Mouse (Mus musculus): ENCODE data around the gene Tmem156.

The Tmem156 gene

DNA sequence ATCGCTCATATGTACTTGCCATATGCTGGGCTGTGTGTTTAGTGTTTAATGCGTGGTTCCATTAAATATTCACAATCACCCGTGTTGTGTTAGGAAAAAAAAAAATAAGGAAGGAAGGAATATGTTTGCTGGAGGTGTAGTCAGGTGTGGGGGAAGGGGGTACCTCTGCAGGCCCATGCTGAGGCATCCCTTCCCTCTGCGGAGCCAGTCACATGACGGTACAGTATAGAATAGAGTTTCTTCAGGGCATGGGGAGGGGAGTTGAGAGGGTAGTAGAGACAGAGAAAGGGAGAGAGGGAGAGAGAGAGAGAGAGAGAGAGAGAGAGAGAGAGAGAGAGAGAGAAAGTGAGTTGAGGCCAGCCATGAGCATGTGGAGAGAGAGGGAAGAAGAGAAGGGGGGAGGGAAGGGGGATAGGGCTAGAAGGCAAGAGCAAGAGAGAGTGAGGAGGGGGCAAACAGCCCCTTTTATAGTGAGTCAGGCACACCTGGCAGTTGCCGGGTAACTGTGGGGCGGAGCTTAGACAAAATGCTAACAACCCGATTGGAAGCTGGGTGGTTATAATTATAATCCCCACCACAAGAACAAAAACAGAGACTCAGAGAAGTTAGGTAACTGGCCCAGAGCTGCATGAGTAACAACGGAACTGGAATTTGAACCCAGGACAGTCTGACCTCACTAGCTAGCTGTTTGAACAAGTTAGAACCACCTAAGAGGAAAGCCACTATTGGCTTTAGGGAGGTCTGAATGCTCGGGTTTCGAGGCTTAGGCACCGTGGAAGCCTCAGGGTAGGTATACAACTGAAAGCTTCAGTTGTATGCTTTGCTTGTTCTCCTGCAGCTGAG, 45.3 kb downstream of the Tmem156 start:
- DNase-seq (ENCODE audit: low spot score) = no peak

- DNase-seq (ENCODE audit: low spot score) = no peak
These were observed 46.1 kb downstream of the Tmem156 start for GRCm38 (mm10) chr5:65045642-65046370.

DNA sequence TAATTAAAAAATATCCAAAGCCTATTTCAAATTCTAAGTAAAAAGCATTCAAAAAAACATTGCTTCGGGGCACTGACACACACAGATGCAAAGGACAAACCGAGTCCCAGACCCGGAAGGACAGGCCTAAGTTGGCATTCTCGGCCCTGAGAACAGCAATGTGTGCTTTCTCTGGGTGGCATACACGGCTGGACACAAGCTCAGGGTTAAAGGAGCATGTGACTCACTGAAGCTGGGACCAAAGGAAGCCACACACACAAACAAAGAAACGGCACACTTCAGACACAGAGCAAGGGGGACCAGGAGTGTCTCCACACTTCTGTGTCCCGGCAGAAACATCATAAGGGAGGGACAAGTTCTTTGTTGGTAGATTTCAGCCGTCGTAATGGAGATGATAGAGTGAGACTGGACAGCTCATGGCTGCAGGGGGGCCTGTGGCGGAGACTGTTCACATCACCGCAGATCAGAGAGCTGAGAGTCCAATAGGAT, 48.5 kb downstream of the Tmem156 start:
- no peak for DNase-seq (ENCODE audit: low spot score)

DNA sequence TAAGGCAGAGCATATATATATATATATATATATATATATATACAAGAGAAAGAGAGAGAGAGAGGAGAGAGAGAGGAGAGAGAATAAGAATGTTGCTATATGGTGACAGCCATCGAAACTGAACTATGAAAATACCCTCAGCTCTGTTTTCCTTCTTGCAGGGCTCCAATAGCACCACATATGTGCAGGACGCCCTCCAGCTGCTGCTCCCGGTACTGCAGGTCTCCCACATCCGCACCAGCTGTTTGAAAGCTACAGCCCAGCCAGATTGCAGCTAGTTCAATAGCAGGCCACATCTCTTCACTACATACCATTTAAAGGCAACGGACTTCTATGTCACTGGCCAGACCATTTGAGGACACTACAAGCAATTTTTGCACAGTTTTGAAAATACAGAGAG, 51.5 kb downstream of the Tmem156 start:
- no peak for DNase-seq (ENCODE audit: low spot score)

DNA sequence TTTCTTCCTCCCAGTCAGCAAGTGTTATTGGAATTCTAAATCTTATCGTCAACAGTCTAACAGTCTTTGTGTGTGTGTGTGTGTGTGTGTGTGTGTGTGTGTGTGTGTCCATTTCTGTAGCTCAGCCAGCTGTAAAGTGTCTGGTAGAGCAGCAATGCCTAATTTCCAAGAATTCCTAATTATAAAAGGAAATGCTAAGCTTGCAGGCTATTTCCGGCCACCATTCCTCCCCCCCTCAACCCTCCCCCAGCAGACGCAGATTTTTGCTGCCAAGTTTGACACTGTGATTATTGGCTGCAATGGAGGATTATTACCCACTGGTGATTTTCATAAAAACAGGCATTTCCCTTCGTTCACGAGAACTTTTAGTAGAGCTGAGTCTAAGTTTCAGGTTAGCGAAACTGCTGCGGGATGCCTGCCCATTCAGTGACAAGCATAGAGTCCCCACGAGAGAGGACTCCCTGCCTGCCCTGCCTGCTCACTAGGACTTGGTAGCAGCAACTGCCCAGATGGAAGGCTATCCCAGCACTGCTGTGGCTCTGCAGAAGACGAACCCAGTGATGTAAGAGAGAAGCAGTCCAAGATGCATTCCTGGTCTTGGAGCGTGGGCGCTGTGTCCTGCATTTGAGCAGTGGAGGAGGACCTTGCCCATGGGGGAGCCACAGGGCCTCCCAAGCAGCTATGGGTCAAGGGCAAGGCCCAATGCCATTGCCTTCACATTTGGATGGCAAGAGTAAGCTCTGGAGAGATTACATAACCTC, 52.9 kb downstream of the Tmem156 start:
- no peak for DNase-seq (ENCODE audit: low spot score)

- DNase-seq (ENCODE audit: low spot score) = no peak
These were observed 53.6 kb downstream of the Tmem156 start for GRCm38 (mm10) chr5:65038305-65038704.

- DNase-seq (ENCODE audit: low spot score) = no peak
These were observed 55.3 kb downstream of the Tmem156 start for GRCm38 (mm10) chr5:65036597-65036996.

DNA sequence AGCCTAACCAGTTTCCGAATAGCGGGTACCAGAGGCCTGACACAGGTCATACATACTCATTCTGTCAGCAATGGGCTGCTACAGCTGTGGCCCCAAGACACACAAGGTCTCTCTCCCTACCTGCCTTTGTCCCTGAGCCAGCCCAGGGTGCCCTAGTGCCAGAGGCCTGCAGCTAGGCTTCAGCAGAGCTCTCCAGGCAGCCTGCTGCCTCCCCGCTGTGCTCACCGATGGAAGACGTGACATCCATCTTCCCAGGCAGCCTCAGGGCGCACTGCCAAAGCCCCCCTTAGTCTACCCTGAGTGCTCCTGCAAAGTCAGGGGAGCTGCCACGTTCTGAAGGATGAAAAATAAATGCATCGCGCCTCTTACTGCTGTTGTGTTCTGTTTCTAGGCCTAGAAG, 63.9 kb downstream of the Tmem156 start:
- DNase-seq (ENCODE audit: low spot score) = no peak

DNA sequence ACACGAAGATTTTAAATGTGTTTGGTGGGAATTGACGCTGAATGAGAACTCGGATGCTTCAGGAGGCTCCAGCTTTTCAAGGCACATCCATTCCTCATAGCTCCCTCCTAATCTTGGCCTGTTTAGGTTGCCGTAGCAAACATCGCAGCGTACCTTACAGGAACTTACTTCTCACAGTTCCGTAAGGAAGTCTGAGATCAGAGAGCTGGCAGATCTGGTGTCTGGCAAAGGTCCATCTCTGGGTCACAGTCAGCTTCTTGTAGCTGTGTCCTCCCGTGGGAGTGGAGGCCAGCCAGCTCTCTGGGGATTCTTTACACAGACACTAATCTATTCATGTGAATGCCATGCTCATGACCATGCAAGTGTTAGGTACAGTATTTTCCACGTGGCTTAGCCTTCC, 65.2 kb downstream of the Tmem156 start:
- DNase-seq (ENCODE audit: low spot score) = no peak

GRCm38 (mm10) chr5:65025916-65026315, 66.0 kb downstream of the Tmem156 start:
- DNase-seq (ENCODE audit: low spot score) = no peak

DNA sequence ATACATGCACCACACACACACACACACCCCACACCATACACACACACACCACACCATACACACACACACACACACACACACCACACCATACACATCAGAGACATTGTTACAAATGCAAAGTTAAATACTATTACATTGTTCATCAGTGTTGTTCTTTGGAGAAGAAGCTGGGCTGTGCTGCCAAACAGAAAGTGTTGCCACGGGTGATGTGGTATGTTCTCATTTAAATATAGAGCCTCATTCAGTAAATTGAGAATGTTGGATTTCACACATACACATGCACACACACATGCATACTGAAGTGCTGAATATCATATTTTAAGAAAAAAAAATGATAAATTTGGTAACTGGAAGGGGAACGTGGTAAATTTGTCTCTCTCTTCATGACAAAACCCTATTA, 67.3 kb downstream of the Tmem156 start:
- DNase-seq (ENCODE audit: low spot score) = no peak

GRCm38 (mm10) chr5:65022006-65022405, 69.9 kb downstream of the Tmem156 start:
- DNase-seq (ENCODE audit: low spot score) = no peak

DNA sequence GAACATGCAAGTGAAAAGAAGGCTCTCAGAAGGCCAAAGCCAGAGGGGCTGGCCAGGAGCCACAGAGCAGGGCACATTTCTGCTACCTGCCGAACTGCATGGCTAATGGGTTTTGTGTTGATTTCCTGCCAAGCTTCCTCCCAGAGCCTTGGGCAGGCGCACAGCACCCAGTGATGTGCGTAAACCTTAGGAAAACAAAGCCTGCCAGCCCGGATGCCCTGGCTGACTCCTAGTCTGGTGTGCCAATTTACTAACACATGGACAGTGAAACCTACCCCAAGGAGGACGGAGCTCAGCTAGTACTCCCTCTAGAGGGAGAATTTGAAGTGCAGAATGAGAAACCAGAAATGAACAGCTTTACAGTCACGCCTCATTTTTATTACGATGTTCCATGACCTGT, 72.1 kb downstream of the Tmem156 start:
- no peak for DNase-seq (ENCODE audit: low spot score)

- no peak for DNase-seq (ENCODE audit: low spot score)
These were observed 72.8 kb downstream of the Tmem156 start for GRCm38 (mm10) chr5:65019109-65019508.

GRCm38 (mm10) chr5:65015508-65015907, 76.4 kb downstream of the Tmem156 start:
- no peak for DNase-seq (ENCODE audit: low spot score)

GRCm38 (mm10) chr5:65011901-65012573, 79.9 kb downstream of the Tmem156 start:
- DNase-seq (ENCODE audit: low spot score) = no peak

DNA sequence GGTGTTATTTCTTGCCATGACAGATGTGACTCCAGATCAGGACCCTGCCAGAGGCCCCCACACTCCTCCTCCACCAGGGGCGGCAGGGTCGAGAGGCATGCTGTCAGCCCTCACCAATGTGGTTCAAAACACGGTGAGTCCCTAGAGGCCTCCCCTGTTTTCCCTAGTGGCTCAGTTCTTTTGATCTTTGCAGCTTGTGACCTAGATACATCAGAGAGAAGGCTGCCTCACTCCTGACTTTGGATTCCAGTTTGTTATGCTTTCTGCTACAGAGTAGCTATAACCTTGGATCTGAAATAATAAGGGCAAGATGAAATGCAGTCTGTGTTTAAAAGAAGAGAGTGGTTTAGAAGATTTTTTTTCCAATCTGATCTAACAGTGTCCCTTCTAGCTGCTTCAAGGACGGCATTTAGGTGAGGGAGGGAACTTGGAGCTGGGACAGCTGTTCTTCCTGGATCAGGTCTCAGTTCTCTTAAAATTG, 85.9 kb downstream of the Tmem156 start:
- DNase-seq (ENCODE audit: low spot score) = no peak

DNA sequence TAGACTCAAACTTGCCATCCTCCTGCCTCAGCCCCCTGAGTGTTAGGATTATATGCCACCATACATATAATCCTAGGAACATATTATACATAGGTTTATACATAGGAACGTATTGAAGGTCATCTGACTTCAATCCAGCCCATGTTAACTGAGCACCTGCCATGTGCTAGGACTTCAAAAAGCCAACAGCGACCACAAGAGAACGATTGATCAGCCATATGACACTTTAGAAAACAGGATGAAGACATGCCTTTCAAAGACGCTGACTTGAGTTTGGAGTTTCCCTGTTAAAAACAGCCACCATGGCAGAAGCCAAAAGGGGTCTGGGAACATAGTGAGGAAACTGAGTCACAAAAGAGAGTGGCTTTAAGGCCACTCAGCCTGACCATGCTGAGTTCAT, 86.7 kb downstream of the Tmem156 start:
- no peak for DNase-seq (ENCODE audit: low spot score)

Data from layer of hippocampus, adult 9-10 months (tissue).